9 mouse cellular contexts compared by ENCODE assay signal in the genomic region with DNA sequence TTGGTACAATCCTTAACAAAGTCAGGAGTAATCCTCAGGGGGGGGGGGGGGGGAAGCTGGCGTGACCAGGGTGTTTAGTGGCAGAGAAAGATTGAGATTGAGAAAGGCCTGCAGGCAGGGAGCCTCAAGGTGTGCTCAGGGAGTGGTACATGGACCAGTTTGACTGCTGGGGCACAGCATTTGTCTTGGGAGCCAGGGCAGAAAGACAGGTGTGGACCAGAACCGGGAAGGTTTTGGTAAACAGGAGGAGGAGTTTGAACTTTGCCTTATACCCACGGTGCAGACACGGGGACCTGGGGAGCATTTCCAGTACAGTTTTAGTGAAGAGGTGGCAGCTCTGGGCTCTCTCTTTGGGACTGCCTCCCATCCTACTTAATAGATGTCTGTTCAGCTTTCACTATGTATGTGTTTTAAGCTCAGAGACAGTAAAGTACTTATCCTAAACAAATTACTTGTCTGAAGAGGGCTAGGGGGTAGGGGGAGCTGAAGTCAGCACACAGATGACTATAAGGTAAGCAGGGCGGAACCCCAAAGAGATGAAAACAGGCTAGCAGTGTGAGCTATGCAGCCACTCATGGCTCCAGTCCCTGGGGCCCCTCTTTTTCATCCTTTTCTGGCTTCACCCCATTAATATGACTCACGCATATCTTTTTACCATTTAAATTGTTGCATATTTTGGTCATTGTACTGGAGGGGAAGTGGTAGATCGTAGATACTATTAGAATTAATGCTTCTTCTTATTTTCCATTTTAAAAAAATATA. TPM values are rescaled to one million over a fixed set of nuclear protein-coding genes. Genes with fewer than 3 reads are reported as not detected.
A peak's percentile ranks its signal among the peaks of the same experiment; 100 is the strongest.
DNase-seq lines count a peak whose midpoint lies in the region; ATAC-seq and TF ChIP-seq lines count a peak whose summit lies in the region.
"Had no signal": no experiment of that assay in that cellular context is flagged by ENCODE, and none has a peak within 500 bp of the region (broad histone marks: within the 10 kb centered on the region; RNA-seq: fewer than 3 reads in every experiment).

No protein-coding gene starts in this region.

- peaks cover 20% of the 10 kb centered on the region for H3K4me1 ChIP-seq in kidney, adult 2 months (ENCODE audit: control insufficient read depth, insufficient read depth, low read length)
- peaks cover 39% of the 10 kb centered on the region for H3K4me1 ChIP-seq in embryonic facial prominence, embryonic 10.5 days
- peaks cover 14% of the 10 kb centered on the region for H3K4me1 ChIP-seq in hindbrain, embryonic 16.5 days (ENCODE audit: control insufficient read depth, insufficient read depth, low read depth, low read length)
- peaks cover 13% of the 10 kb centered on the region for H3K4me1 ChIP-seq in midbrain, embryonic 14.5 days (ENCODE audit: control insufficient read depth, insufficient read depth, low read length)

- no peaks in the 10 kb centered on the region for H3K36me3 ChIP-seq in kidney, adult 2 months (ENCODE audit: control insufficient read depth, insufficient read depth, low read length)
- no peaks in the 10 kb centered on the region for H3K36me3 ChIP-seq in embryonic facial prominence, embryonic 10.5 days (replicated peaks)
- H3K36me3 ChIP-seq in hindbrain, embryonic 16.5 days (ENCODE audit: control insufficient read depth, insufficient read depth, low read length), result no peaks in the 10 kb centered on the region
- no peaks in the 10 kb centered on the region for H3K36me3 ChIP-seq in midbrain, embryonic 14.5 days (ENCODE audit: control insufficient read depth, insufficient read depth, low read length)

- no peaks in the 10 kb centered on the region for H3K9me3 ChIP-seq in embryonic facial prominence, embryonic 10.5 days
- H3K9me3 ChIP-seq in hindbrain, embryonic 16.5 days (ENCODE audit: control insufficient read depth, low read length), result no peaks in the 10 kb centered on the region
- no peaks in the 10 kb centered on the region for H3K9me3 ChIP-seq in midbrain, embryonic 14.5 days (ENCODE audit: control insufficient read depth, low read length)

- H3K27me3 ChIP-seq in kidney, adult 2 months (replicated peaks; ENCODE audit: control insufficient read depth, insufficient read depth, low read length), result no peaks in the 10 kb centered on the region
- H3K27me3 ChIP-seq in embryonic facial prominence, embryonic 10.5 days (replicated peaks; ENCODE audit: low read depth, poor library complexity, severe bottlenecking), result peaks cover 26% of the 10 kb centered on the region
- no peaks in the 10 kb centered on the region; the same call in 1 of the 2 replicates for H3K27me3 ChIP-seq in hindbrain, embryonic 16.5 days (replicated peaks; ENCODE audit: control insufficient read depth, insufficient read depth, low read length)
- 0 out of 2 replicates have a peak, but pooled peaks cover 5% of the 10 kb centered on the region for H3K27me3 ChIP-seq in midbrain, embryonic 14.5 days (ENCODE audit: control insufficient read depth, insufficient read depth, low read length)

- no peak overlapping the region for H3K27ac ChIP-seq in kidney, adult 2 months (ENCODE audit: insufficient read depth, low read depth, low read length)
- no peak overlapping the region for H3K27ac ChIP-seq in embryonic facial prominence, embryonic 10.5 days (replicated peaks)
- H3K27ac ChIP-seq in hindbrain, embryonic 16.5 days (ENCODE audit: low read depth, low read length), result no peak overlapping the region
- no peak overlapping the region for H3K27ac ChIP-seq in midbrain, embryonic 14.5 days (replicated peaks; ENCODE audit: low read depth, low read length)

- peak overlapping the region; percentile 39 for H3K9ac ChIP-seq in hindbrain, embryonic 16.5 days (ENCODE audit: low read depth, low read length)
- H3K9ac ChIP-seq in midbrain, embryonic 14.5 days (replicated peaks; ENCODE audit: low read length), result no peak overlapping the region

- no peak for ATAC-seq in hindbrain, embryonic 16.5 days
- 0 out of 2 replicates have a peak, but pooled peaks have one; percentile 1 for ATAC-seq in midbrain, embryonic 14.5 days (ENCODE audit: low FRiP score, low TSS enrichment)

- H3K4me3 ChIP-seq in kidney, adult 2 months (ENCODE audit: insufficient read depth, low read depth, low read length), result peak overlapping the region; percentile 22; the same call in 1 of the 2 replicates
- H3K4me3 ChIP-seq in embryonic facial prominence, embryonic 10.5 days, result peak overlapping the region; percentile 71
- H3K4me3 ChIP-seq in hindbrain, embryonic 16.5 days (ENCODE audit: low read length), result peak overlapping the region; percentile 49
- peak overlapping the region; percentile 41; the same call in 1 of the 2 replicates for H3K4me3 ChIP-seq in midbrain, embryonic 14.5 days (replicated peaks; ENCODE audit: low read depth, low read length)

- peak; percentile 28 for DNase-seq in kidney, adult 2 months
- DNase-seq in kidney, postnatal 36 days, result no peak
- no peak for DNase-seq in embryonic facial prominence, embryonic 10.5 days (ENCODE audit: low spot score)
- DNase-seq in midbrain, embryonic 14.5 days, result no peak
- DNase-seq in gastrocnemius, postnatal 14 days, result no peak
- no peak for DNase-seq in embryo, embryonic 9.5 days (ENCODE audit: extremely low spot score)
- DNase-seq in thymus, postnatal 25 days, result no peak

- H3K4me2 ChIP-seq in hindbrain, embryonic 16.5 days (ENCODE audit: low read length), result peak overlapping the region; percentile 97
- H3K4me2 ChIP-seq in midbrain, embryonic 14.5 days (ENCODE audit: low read length), result peak overlapping the region; percentile 86

- no peak for TF ChIP-seq POLR2A in kidney, adult 2 months (IDR thresholded peaks at IDR 0.05; ENCODE audit: low read depth, low read length)

- no peak for TF ChIP-seq CTCF in kidney, adult 2 months (conservative IDR thresholded peaks at IDR 0.05; ENCODE audit: insufficient read depth, insufficient read length, low read depth, low read length)

- WGBS in kidney, adult 2 months, result 43% methylated on average over 7 of the region's 7 CpGs
- WGBS in embryonic facial prominence, embryonic 10.5 days, result 44% methylated on average over 7 of the region's 7 CpGs
- WGBS in hindbrain, embryonic 16.5 days, result 38% methylated on average over 7 of the region's 7 CpGs
- 40% methylated on average over 7 of the region's 7 CpGs for WGBS in midbrain, embryonic 14.5 days

- intact Hi-C loops in gastrocnemius, postnatal 14 days (cut with DNase I; ENCODE audit: low total_unique reads), result no loop called here

RNA-seq across cellular contexts. Expression of gene Epha1, which starts 0.8 kb away (rescaled TPM):
- polyA plus RNA-seq in kidney, adult 2 months (2012; rRNA removed), result 17.0 and 20.0 TPM in 2 replicates
- polyA plus RNA-seq in embryonic facial prominence, embryonic 10.5 days (2016; fragmentation: Nextera tagmentation; extraction: Ambion mirVana), result 3.9 and 5.1 TPM in 2 replicates
- 0.25 and 0.49 TPM in 2 replicates for polyA plus RNA-seq in hindbrain, embryonic 16.5 days (2015; fragmentation: Nextera tagmentation; extraction: Ambion mirVana)
- polyA plus RNA-seq in midbrain, embryonic 14.5 days (2014; fragmentation: Nextera tagmentation; extraction: Ambion mirVana), result 0.09 and 0.14 TPM in 2 replicates
- under 1 TPM; 0.07 to 0.21 TPM for total RNA-seq in gastrocnemius, postnatal 14 days (2021)

RNA-seq across cellular contexts. Expression of gene Zyx, which starts 24.4 kb away (rescaled TPM):
- polyA plus RNA-seq in kidney, adult 2 months (2012; rRNA removed), result 90.0 and 94.2 TPM in 2 replicates
- polyA plus RNA-seq in embryonic facial prominence, embryonic 10.5 days (2016; fragmentation: Nextera tagmentation; extraction: Ambion mirVana), result 93.8 and 96.9 TPM in 2 replicates
- polyA plus RNA-seq in hindbrain, embryonic 16.5 days (2015; fragmentation: Nextera tagmentation; extraction: Ambion mirVana), result 52.4 and 69.7 TPM in 2 replicates
- 42.1 and 55.7 TPM in 2 replicates for polyA plus RNA-seq in midbrain, embryonic 14.5 days (2014; fragmentation: Nextera tagmentation; extraction: Ambion mirVana)
- total RNA-seq in gastrocnemius, postnatal 14 days (2021), result 10 to 100 TPM; 35.2 to 40.9 TPM

RNA-seq across cellular contexts. Expression of gene Tas2r143, which starts 26.2 kb away (rescaled TPM):
- polyA plus RNA-seq in kidney, adult 2 months (2012; rRNA removed), result not detected in 2 replicates
- not detected in 2 replicates for polyA plus RNA-seq in embryonic facial prominence, embryonic 10.5 days (2016; fragmentation: Nextera tagmentation; extraction: Ambion mirVana)
- polyA plus RNA-seq in hindbrain, embryonic 16.5 days (2015; fragmentation: Nextera tagmentation; extraction: Ambion mirVana), result not detected in 2 replicates
- polyA plus RNA-seq in midbrain, embryonic 14.5 days (2014; fragmentation: Nextera tagmentation; extraction: Ambion mirVana), result not detected in 2 replicates
- total RNA-seq in gastrocnemius, postnatal 14 days (2021), result under 1 TPM in 1 of 2 experiments, not detected in 1; 0.44 TPM
- total RNA-seq: left cerebral cortex, adult 8-10 months had no signal

RNA-seq across cellular contexts. Expression of gene Tas2r135, which starts 31.4 kb away (rescaled TPM):
- polyA plus RNA-seq in kidney, adult 2 months (2012; rRNA removed), result not detected in 2 replicates
- not detected in 2 replicates for polyA plus RNA-seq in embryonic facial prominence, embryonic 10.5 days (2016; fragmentation: Nextera tagmentation; extraction: Ambion mirVana)
- not detected in 2 replicates for polyA plus RNA-seq in hindbrain, embryonic 16.5 days (2015; fragmentation: Nextera tagmentation; extraction: Ambion mirVana)
- polyA plus RNA-seq in midbrain, embryonic 14.5 days (2014; fragmentation: Nextera tagmentation; extraction: Ambion mirVana), result not detected in 2 replicates
- not detected for total RNA-seq in gastrocnemius, postnatal 14 days (2021)
- total RNA-seq: left cerebral cortex, adult 8-10 months had no signal

RNA-seq across cellular contexts. Expression of gene Fam131b, which starts 49.4 kb away (rescaled TPM):
- 0.05 TPM in 2 replicates for polyA plus RNA-seq in kidney, adult 2 months (2012; rRNA removed)
- polyA plus RNA-seq in embryonic facial prominence, embryonic 10.5 days (2016; fragmentation: Nextera tagmentation; extraction: Ambion mirVana), result 0.74 and 0.90 TPM in 2 replicates
- 7.2 and 7.3 TPM in 2 replicates for polyA plus RNA-seq in hindbrain, embryonic 16.5 days (2015; fragmentation: Nextera tagmentation; extraction: Ambion mirVana)
- 4.6 and 6.2 TPM in 2 replicates for polyA plus RNA-seq in midbrain, embryonic 14.5 days (2014; fragmentation: Nextera tagmentation; extraction: Ambion mirVana)
- under 1 TPM; 0.60 to 0.80 TPM for total RNA-seq in gastrocnemius, postnatal 14 days (2021)
